Mouse (Mus musculus) T-cell, adult 2 months (primary cell): ENCODE measurements around the gene Wls.

ENCODE experiments used
- DNase-seq: peaks from one replicate; pipeline ENCODE4 v3.0.0; 2022; ENCODE audit warnings: low spot score

Gene Wls

DNA sequence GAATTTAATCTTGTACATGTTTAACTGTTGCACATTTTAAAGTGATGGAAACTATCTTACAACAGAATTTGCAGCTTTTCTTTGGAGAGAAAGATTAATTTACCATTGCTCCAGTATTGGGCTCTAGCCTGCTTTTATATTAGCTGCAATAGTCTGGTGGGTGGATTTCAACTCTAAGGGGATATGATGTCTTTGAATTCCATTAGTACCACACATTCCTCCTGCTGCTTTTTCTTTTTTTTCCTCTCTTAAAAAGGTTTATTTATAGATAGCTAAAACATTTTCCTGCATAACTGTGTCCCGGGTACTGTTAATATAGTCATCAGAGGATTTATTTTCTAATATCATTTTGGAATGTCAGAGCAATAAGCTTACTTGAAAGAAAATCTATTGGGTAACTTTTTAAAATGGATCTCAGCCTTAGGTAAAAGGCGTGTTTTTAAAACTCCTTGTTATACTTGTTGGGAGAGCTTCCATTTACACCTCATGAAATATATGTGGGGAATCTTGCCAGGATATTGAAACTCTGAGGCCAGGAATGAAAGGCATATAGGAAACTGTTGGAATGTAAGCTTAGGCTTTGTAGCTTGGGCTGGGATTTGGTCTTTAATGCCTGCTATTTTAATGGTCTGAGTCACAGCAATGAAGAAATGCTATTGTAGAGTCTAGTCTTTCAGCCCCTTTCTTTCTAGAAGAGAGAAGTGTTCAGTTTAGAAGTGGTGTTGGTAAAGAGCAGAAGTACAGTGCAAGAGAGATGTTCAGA lies 78.0 kb downstream of the Wls start:
- DNase-seq: no peak
